Mouse (Mus musculus) limb, embryonic 15.5 days (tissue): Measurements from ENCODE around the gene Ptpn3. TPM values are rescaled to one million over a fixed set of nuclear protein-coding genes. Genes with fewer than 3 reads are reported as not detected.
"Not testable (repeated sequence)": the region's sequence is repeated elsewhere in the genome, so short reads cannot be mapped to it uniquely, and the experiment has no call there.

ENCODE experiments used
- ATAC-seq: fragments of 200-750 bp; cut with Nextera tagmentation; 2 replicates; pipeline ENCODE4 v1.8.0; 2017; ENCODE audit warnings: low read depth, moderate TSS enrichment; ENCODE audit not compliant: insufficient number of reproducible peaks, low FRiP score, low TSS enrichment
- H3K27ac ChIP-seq: fragments of 300-500 bp; sonication (generic); 2 replicates; pipeline ENCODE4 v1.5.1; 2015; ENCODE audit warnings: moderate library complexity, mild to moderate bottlenecking, inconsistent platforms
- H3K27me3 ChIP-seq: fragments of 300-500 bp; sonication (generic); 2 replicates; pipeline ENCODE4 v1.6.1; 2015; ENCODE audit warnings: inconsistent platforms
- H3K36me3 ChIP-seq: fragments of 300-500 bp; sonication (generic); 2 replicates; pipeline ENCODE4 v1.6.1; 2015; ENCODE audit warnings: inconsistent platforms
- H3K4me1 ChIP-seq: fragments of 300-500 bp; sonication (generic); 2 replicates; pipeline ENCODE4 v1.6.1; 2015; ENCODE audit warnings: inconsistent platforms
- H3K4me2 ChIP-seq: fragments of 300-500 bp; sonication (generic); 2 replicates; pipeline ENCODE4 v1.6.1; 2015; ENCODE audit warnings: mild to moderate bottlenecking, inconsistent platforms
- H3K4me3 ChIP-seq: fragments of 300-500 bp; sonication (generic); 2 replicates; pipeline ENCODE4 v1.5.1; 2015; ENCODE audit warnings: mild to moderate bottlenecking, inconsistent platforms
- H3K9ac ChIP-seq: fragments of 300-500 bp; sonication (generic); 2 replicates; pipeline ENCODE4 v1.6.1; 2015; ENCODE audit warnings: inconsistent platforms
- H3K9me3 ChIP-seq: fragments of 300-500 bp; sonication (generic); 2 replicates; pipeline ENCODE4 v1.6.1; 2016; ENCODE audit warnings: inconsistent platforms
- WGBS: fragments of 180-500 bp; shearing (Covaris S2); methylation state at CpG from one replicate; pipeline ENCODE4 v1.1.7; 2015; 5-methylcytosine and 5-hydroxymethylcytosine counted together
- polyA plus RNA-seq: library from polyadenylated mRNA; unstranded; fragments of >200 nt; fragmentation: Nextera tagmentation; extraction: Ambion mirVana; gene quantifications from 2 replicates; pipeline ENCODE4 v1.2.1, GENCODE M21; 2015

Gene Ptpn3
- polyA plus RNA-seq, 1 experiment from 2014 or later, result 3.3 TPM

DNA sequence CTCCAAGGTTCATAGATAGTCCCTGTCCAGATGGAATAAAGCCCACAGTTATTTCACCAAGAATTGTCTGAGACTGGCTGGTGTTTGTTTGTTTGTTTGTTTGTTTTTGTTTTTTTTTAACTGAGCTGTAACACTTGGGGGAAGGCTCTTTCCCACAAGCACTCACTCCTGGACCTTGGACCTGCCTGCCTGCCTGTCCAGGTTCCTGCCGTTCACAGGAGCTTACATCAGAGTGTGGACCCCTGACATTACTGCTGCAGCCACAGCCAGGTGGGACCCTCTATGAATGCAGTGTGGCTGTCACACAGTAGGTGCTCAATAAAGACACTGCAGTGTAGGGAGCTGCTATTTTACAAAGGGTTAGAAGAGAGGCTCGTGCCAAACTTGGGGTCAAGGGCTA is 89.9 kb downstream of the Ptpn3 start:
- WGBS, result 82% methylated on average over 2 of the region's 2 CpGs
- Histone ChIP-seq H3K9ac (no peak overlapping the region), H3K4me3 (no peak overlapping the region), H3K9me3 (no peaks in the 10 kb centered on the region), H3K27me3 (no peaks in the 10 kb centered on the region), H3K4me1 (no peaks in the 10 kb centered on the region), H3K4me2 (no peak overlapping the region), H3K36me3 (peaks cover 2% of the 10 kb centered on the region; the same call in 1 of the 2 replicates), H3K27ac (no peak overlapping the region)
- no peak for ATAC-seq

DNA sequence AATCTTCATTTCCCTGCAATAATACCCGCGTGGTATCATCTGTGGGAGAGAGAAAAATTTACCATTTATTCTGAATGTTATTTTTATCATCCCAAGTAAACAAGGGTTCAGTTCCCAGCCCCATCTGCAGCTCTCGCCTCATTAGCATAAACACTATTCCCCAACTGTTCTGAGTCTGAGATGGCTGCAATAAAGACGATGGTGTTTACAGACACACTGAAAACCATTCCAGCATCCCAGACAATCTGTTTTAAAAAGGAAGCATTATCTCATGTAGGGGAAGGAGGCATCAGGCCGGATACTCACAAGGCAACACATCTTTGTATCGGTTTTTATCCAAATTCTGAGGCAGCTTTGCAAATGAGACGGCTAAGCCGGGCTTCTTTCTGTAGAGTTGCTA is 95.7 kb downstream of the Ptpn3 start:
- H3K4me2 ChIP-seq, result no peak overlapping the region
- no peak overlapping the region for H3K27ac ChIP-seq
- no peaks in the 10 kb centered on the region for H3K27me3 ChIP-seq
- H3K4me3 ChIP-seq, result no peak overlapping the region
- H3K9ac ChIP-seq, result no peak overlapping the region
- H3K4me1 ChIP-seq, result peaks cover 7% of the 10 kb centered on the region; the same call in 1 of the 2 replicates
- H3K9me3 ChIP-seq, result no peaks in the 10 kb centered on the region
- no peaks in the 10 kb centered on the region; the same call in 1 of the 2 replicates for H3K36me3 ChIP-seq
- 80% methylated on average over 8 of the region's 8 CpGs for WGBS
- no peak for ATAC-seq

DNA sequence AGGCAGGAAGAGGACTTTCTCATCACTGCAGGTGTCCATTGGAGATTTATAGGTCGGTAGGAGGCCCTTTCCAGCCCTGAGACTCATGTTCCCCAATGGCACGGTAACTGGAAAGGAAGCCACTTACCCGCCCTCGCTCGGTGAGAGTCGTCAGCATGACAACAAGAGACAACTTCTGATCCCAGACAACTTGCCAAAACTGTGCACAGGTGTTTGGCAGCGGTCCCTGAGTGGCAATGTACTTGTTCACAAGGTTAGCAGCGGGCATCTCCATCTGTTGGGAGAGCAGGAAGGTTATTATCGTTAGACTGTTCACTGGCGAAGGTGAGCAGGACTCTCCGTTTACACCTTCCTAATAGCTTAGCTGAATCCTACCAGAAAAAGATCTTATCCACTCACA is 96.9 kb downstream of the Ptpn3 start:
- 75% methylated on average over 11 of the region's 11 CpGs for WGBS

DNA sequence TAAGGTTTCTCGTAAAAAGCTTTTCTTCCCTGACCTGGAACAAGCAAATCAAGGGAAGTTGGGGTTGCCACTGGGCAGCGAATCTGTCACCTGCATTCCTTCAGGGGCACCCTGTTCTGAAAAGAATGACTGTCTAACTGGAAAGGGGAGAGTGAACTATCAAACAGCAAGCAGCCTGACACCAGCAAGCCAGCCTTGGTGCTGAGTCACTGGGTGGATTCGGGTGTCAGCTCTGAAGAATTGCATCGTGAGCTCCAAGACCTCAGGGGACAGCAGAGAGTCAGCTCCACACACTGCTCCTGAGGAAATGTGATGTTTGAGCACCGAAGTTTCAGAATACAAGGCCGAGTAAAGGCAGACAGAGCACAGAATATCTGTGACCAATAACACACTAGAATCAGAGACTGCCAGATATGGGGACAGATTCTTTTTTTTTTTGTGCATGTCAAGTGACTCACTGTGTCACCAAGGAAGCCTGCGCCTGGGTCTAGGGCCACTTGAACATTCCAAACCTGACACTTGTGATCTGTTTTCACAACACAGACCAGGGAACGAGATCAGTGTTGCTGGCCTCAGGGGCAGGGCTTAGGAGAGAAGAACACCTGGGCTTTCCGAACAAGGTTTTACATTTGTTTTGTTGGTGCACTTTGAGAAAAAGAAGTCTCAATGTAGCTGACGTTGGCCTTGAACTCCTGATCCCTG is 98.8 kb downstream of the Ptpn3 start:
- H3K9ac ChIP-seq, result no peak overlapping the region
- peaks cover 4% of the 10 kb centered on the region; the same call in 1 of the 2 replicates for H3K36me3 ChIP-seq
- peaks cover 7% of the 10 kb centered on the region; the same call in 1 of the 2 replicates for H3K4me1 ChIP-seq
- no peaks in the 10 kb centered on the region for H3K27me3 ChIP-seq
- H3K4me3 ChIP-seq, result no peak overlapping the region
- WGBS, result 44% methylated on average over 10 of the region's 10 CpGs
- ATAC-seq, result no peak
- H3K27ac ChIP-seq, result no peak overlapping the region
- H3K4me2 ChIP-seq, result no peak overlapping the region
- 0 out of 2 replicates have a peak, but pooled peaks cover 5% of the 10 kb centered on the region for H3K9me3 ChIP-seq

More for the DNA sequence above, 96.9 kb downstream of the Ptpn3 start:
- H3K9ac ChIP-seq, result no peak overlapping the region
- H3K4me1 ChIP-seq, result peaks cover 7% of the 10 kb centered on the region; the same call in 1 of the 2 replicates
- H3K27ac ChIP-seq, result no peak overlapping the region
- peaks cover 3% of the 10 kb centered on the region; the same call in 1 of the 2 replicates for H3K36me3 ChIP-seq
- ATAC-seq, result no peak
- no peak overlapping the region for H3K4me3 ChIP-seq
- no peak overlapping the region for H3K4me2 ChIP-seq
- H3K27me3 ChIP-seq, result no peaks in the 10 kb centered on the region
- 0 out of 2 replicates have a peak, but pooled peaks cover 3% of the 10 kb centered on the region for H3K9me3 ChIP-seq

DNA sequence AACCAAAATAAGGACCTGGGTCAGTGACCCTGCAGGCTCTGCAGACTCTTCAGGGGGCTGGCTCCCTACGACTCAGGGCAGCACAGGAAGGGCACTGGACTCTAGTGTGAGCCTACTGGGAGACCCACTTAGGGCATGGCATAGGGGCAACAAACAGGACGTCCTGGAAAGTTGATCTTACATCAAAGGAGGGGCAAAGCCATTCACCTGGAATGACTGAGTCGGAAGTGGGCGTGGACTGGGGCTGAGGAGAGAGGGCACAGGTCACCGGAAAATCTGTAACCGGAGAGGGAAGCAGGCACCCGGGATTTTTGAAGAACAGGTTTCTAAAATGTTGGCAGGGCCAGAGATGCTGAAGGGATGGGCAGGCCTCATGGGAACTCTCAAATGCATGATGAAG is 99.5 kb downstream of the Ptpn3 start:
- Histone ChIP-seq H3K4me1 (peaks cover 7% of the 10 kb centered on the region; the same call in 1 of the 2 replicates), H3K4me2 (no peak overlapping the region), H3K36me3 (peaks cover 4% of the 10 kb centered on the region; the same call in 1 of the 2 replicates), H3K27me3 (no peaks in the 10 kb centered on the region), H3K9me3 (0 out of 2 replicates have a peak, but pooled peaks cover 5% of the 10 kb centered on the region), H3K4me3 (no peak overlapping the region), H3K9ac (no peak overlapping the region), H3K27ac (no peak overlapping the region)
- 48% methylated on average over 7 of the region's 7 CpGs for WGBS
- no peak for ATAC-seq

DNA sequence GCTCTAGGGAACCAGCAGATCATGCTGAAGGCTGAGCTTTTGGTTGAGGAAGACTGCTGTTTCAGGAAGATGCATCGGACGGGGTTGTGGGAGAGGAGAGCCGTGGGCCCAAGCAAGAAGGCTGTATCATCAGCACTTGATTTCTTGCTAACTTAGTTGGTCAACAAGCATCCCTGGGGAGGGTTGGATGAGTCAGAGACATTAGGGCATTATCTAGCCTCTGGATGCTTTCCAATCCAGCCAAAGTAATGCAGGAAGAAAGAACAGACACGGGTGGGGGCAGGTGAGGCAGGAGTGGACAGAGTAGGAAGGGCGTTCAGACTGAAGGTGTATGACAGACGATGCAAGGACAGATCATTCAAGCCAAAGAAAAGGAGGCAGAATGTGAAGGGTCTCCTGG is 101.0 kb downstream of the Ptpn3 start:
- Histone ChIP-seq H3K9me3 (0 out of 2 replicates have a peak, but pooled peaks cover 5% of the 10 kb centered on the region), H3K9ac (no peak overlapping the region), H3K27me3 (no peaks in the 10 kb centered on the region), H3K4me3 (no peak overlapping the region), H3K4me2 (no peak overlapping the region), H3K27ac (no peak overlapping the region), H3K36me3 (peaks cover 4% of the 10 kb centered on the region; the same call in 1 of the 2 replicates), H3K4me1 (peaks cover 7% of the 10 kb centered on the region; the same call in 1 of the 2 replicates)
- 95% methylated on average over 6 of the region's 6 CpGs for WGBS
- no peak for ATAC-seq

DNA sequence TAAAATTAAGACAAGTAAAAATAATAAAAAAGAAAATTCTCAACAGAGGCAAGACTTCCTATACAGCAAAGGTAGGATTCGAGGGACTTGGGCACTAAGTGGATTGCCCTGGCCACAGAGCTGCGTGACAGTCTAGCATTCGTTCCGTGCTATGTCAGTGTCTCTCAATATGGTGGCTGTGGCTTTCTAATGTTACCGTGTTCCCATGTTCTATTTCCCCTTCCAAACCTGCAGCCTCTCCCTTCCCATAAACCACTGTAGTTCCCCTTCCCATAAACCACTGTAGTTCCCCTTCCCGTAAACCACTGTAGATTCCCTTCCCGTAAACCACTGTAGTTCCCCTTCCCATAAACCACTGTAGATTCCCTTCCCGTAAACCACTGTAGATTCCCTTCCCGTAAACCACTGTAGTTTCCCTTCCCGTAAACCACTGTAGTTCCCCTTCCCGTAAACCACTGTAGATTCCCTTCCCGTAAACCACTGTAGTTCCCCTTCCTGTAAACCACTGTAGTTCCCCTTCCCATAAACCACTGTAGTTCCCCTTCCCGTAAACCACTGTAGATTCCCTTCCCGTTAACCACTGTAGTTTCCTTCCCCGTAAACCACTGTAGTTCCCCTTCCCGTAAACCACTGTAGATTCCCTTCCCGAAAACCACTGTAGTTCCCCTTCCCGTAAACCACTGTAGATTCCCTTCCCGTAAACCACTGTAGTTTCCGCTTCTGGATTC is 102.8 kb downstream of the Ptpn3 start:
- H3K9me3 ChIP-seq, H3K27ac ChIP-seq, ATAC-seq, H3K4me1 ChIP-seq, H3K4me3 ChIP-seq, H3K36me3 ChIP-seq, H3K4me2 ChIP-seq, H3K27me3 ChIP-seq, H3K9ac ChIP-seq: not testable (repeated sequence)
- 87% methylated on average over 20 of the region's 20 CpGs for WGBS

DNA sequence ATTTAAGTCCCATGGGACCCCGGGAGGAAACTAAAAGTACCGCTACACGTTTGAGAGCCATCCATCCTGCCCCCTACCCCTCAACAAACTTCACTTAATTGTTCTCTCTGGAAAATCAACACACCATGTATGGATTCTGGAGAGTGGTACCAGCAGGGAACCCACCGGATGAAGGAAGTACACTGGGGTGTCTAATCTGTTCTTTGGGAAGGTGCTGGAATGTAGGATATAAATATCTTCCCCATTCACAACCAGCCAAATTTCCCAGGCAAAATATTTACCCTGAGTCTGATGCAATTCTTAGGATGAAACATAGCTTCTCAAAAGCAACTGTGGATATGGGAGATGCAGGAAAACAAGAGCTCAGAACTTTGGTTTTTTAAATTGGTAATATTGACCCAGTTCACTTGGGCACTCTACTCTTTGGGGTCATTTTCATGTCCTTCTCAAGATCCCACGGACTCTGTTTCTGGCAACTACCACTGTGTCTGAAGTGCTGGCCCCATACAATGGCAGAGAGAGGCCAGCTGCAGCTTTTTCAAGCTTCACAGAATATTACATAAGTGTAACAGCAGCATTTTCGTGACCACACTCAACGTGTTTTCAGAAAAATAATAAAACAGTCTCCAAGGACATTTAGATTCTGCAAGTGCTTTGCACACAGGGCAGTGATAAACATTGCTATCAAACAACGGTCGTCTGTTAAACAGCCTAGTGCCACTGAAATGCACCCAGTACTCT is 109.9 kb downstream of the Ptpn3 start:
- H3K9me3 ChIP-seq, result no peaks in the 10 kb centered on the region
- 0 out of 2 replicates have a peak, but pooled peaks cover 3% of the 10 kb centered on the region for H3K36me3 ChIP-seq
- no peak overlapping the region for H3K4me3 ChIP-seq
- H3K4me2 ChIP-seq, result no peak overlapping the region
- 65% methylated on average over 9 of the region's 9 CpGs for WGBS
- no peak for ATAC-seq
- no peak overlapping the region for H3K9ac ChIP-seq
- H3K27ac ChIP-seq, result no peak overlapping the region
- no peaks in the 10 kb centered on the region for H3K4me1 ChIP-seq
- no peaks in the 10 kb centered on the region for H3K27me3 ChIP-seq

DNA sequence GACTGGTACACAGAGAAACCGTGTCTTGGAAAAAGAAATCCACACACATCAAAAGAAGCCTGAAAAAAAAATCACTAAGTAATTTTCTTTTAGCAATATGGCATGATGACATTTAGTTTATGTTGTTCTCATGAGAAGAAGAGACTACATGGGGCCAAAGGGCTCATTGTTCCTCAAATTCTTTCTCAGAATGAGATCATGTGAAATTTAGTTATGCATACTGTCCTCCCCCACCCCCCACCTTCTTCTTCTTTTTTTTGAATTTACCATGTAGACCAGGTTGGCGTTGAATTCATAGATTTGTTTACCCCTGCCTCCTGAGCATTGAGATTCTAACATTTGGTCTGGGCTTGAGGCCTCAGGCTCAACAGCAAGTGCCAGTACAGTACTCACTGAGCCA is 111.8 kb downstream of the Ptpn3 start:
- no peak overlapping the region for H3K9ac ChIP-seq
- ATAC-seq, result no peak
- H3K27me3 ChIP-seq, result no peaks in the 10 kb centered on the region
- H3K27ac ChIP-seq, result no peak overlapping the region
- no peak overlapping the region for H3K4me2 ChIP-seq
- WGBS, result 80% methylated on average over 2 of the region's 2 CpGs
- 0 out of 2 replicates have a peak, but pooled peaks cover 3% of the 10 kb centered on the region for H3K36me3 ChIP-seq
- H3K4me1 ChIP-seq, result peaks cover 4% of the 10 kb centered on the region; the same call in 1 of the 2 replicates
- H3K4me3 ChIP-seq, result no peak overlapping the region
- H3K9me3 ChIP-seq, result no peaks in the 10 kb centered on the region

DNA sequence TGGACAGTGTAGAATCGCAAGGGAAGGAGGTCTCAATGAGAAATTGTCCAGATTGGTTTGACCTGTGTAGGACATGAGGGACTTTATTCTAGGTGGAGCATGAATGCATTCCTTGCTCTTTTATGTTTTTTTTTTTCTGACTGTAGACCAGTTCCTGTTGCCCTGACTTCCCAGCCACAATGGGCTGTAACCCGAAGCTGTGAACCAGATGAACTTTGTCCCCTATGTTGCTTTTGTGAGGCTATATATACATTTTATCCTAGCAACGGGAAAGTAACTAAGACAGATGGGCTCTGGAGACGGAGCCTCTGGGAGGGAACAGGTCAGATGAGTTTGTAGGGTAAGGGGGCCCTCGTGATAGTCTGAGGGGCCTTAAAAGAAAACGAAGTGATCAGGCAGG is 115.6 kb downstream of the Ptpn3 start:
- Histone ChIP-seq H3K4me1 (peaks cover 4% of the 10 kb centered on the region; the same call in 1 of the 2 replicates), H3K4me3 (no peak overlapping the region), H3K36me3 (no peaks in the 10 kb centered on the region), H3K9me3 (no peaks in the 10 kb centered on the region), H3K4me2 (no peak overlapping the region), H3K27ac (no peak overlapping the region), H3K9ac (no peak overlapping the region), H3K27me3 (no peaks in the 10 kb centered on the region)
- ATAC-seq, result no peak
- 23% methylated on average over 6 of the region's 6 CpGs for WGBS

DNA sequence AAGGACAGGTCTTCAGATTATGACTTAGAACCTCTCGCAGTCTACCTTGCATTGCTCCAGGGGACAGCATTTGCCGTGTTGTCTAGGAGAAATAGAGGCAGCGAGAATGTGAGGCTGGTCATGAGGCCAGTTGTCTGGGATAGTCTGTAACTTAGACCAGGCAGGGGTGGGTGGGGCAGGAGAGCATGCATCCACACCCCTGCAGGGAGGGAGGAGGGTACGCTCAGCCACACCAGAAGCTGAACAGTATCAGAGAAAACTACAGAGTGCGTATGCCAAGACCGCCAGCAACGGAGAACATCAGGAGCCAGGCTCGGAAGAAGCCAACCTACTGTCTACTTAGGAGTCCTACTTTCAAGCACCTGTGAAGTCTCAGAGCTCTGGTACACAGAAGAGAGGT is 116.2 kb downstream of the Ptpn3 start:
- Histone ChIP-seq H3K9ac (no peak overlapping the region), H3K36me3 (no peaks in the 10 kb centered on the region), H3K4me1 (peaks cover 4% of the 10 kb centered on the region; the same call in 1 of the 2 replicates), H3K4me2 (no peak overlapping the region), H3K27ac (no peak overlapping the region), H3K4me3 (no peak overlapping the region), H3K9me3 (no peaks in the 10 kb centered on the region), H3K27me3 (no peaks in the 10 kb centered on the region)
- no peak for ATAC-seq
- 81% methylated on average over 8 of the region's 8 CpGs for WGBS
